Mouse (Mus musculus): ENCODE data around the gene 1810013L24Rik.
"Not testable (repeated sequence)": the region's sequence is repeated elsewhere in the genome, so short reads cannot be mapped to it uniquely, and the experiment has no call there.

The 1810013L24Rik gene

GRCm38 (mm10) chr16:8906115-8906514, 76.2 kb downstream of the 1810013L24Rik start:
- not testable (repeated sequence) for DNase-seq (ENCODE audit: low spot score)

Data from yolk sac, embryonic 10.5 days (tissue).